8 mouse cellular contexts compared by ENCODE assay signal in genomic region chr13:29854876-29855275, GRCm38 (mm10). TPM values are rescaled to one million over a fixed set of nuclear protein-coding genes. Genes with fewer than 3 reads are reported as not detected.
DNase-seq lines count a peak whose midpoint lies in the region; ATAC-seq and TF ChIP-seq lines count a peak whose summit lies in the region.

No protein-coding gene starts in this region.

- no peak for ATAC-seq in lung, embryonic 14.5 days (ENCODE audit: insufficient read depth)
- ATAC-seq in limb, embryonic 13.5 days (ENCODE audit: low FRiP score, low read depth) = 0 out of 2 replicates have a peak, but pooled peaks have one; percentile 4
- no peak for ATAC-seq in cerebellum, adult (ENCODE audit: insufficient number of reproducible peaks, low FRiP score, low TSS enrichment)

- no peaks in the 10 kb centered on the region for H3K27me3 ChIP-seq in lung, embryonic 14.5 days (ENCODE audit: insufficient read depth, low read length)
- H3K27me3 ChIP-seq in limb, embryonic 13.5 days = no peaks in the 10 kb centered on the region
- H3K27me3 ChIP-seq in small intestine, adult 2 months (ENCODE audit: control insufficient read depth, insufficient read depth, low read length) = no peaks in the 10 kb centered on the region

- no peak for DNase-seq in lung, embryonic 14.5 days
- no peak for DNase-seq in lung, postnatal 14 days
- DNase-seq in adrenal gland, postnatal 4 days (ENCODE audit: low spot score in 2 of 2) = no peak
- DNase-seq in urinary bladder, postnatal 10 days (ENCODE audit: low spot score) = no peak

- peak overlapping the region; percentile 79 for H3K4me3 ChIP-seq in lung, embryonic 14.5 days (ENCODE audit: low read depth, low read length)
- H3K4me3 ChIP-seq in embryonic fibroblast, embryonic 13.5 days (ENCODE audit: insufficient read depth, low read length) = peak overlapping the region; percentile 76
- H3K4me3 ChIP-seq in limb, embryonic 13.5 days = peak overlapping the region; percentile 81
- peak overlapping the region; percentile 98 for H3K4me3 ChIP-seq in small intestine, adult 2 months (ENCODE audit: low read depth, low read length)

- H3K9me3 ChIP-seq in lung, embryonic 14.5 days (ENCODE audit: low read depth, low read length) = no peaks in the 10 kb centered on the region
- no peaks in the 10 kb centered on the region for H3K9me3 ChIP-seq in limb, embryonic 13.5 days

- TF ChIP-seq CTCF in lung, embryonic 14.5 days (IDR thresholded peaks at IDR 0.05; ENCODE audit: low read depth) = no peak
- TF ChIP-seq CTCF in embryonic fibroblast, embryonic 13.5 days (IDR thresholded peaks at IDR 0.05; ENCODE audit: borderline replicate concordance, insufficient read depth, low read length) = no peak
- TF ChIP-seq CTCF in small intestine, adult 2 months (IDR thresholded peaks at IDR 0.05; ENCODE audit: extremely low read depth, insufficient read length, insufficient replicate concordance, low read depth, low read length) = no peak

- H3K9ac ChIP-seq in lung, embryonic 14.5 days = peak overlapping the region; percentile 76
- peak overlapping the region; percentile 83 for H3K9ac ChIP-seq in limb, embryonic 13.5 days

- H3K4me2 ChIP-seq in lung, embryonic 14.5 days = peak overlapping the region; percentile 60
- H3K4me2 ChIP-seq in limb, embryonic 13.5 days (replicated peaks) = peak overlapping the region; percentile 60

- no peak for TF ChIP-seq POLR2A in embryonic fibroblast, embryonic 13.5 days (IDR thresholded peaks at IDR 0.05; ENCODE audit: low read depth, low read length)
- no peak for TF ChIP-seq POLR2A in small intestine, adult 2 months (IDR thresholded peaks at IDR 0.05; ENCODE audit: low read depth, low read length)

- peaks cover 11% of the 10 kb centered on the region; the same call in 1 of the 2 replicates for H3K36me3 ChIP-seq in lung, embryonic 14.5 days (ENCODE audit: insufficient read depth)
- peaks cover 19% of the 10 kb centered on the region for H3K36me3 ChIP-seq in limb, embryonic 13.5 days
- H3K36me3 ChIP-seq in small intestine, adult 2 months (ENCODE audit: control insufficient read depth, insufficient read depth, low read length) = peaks cover 1% of the 10 kb centered on the region

- H3K27ac ChIP-seq in lung, embryonic 14.5 days (ENCODE audit: low read depth) = peak overlapping the region; percentile 94
- 0 out of 2 replicates have a peak overlapping the region, but pooled peaks have one; percentile 57 for H3K27ac ChIP-seq in embryonic fibroblast, embryonic 13.5 days (ENCODE audit: insufficient read depth, low read length)
- peak overlapping the region; percentile 86 for H3K27ac ChIP-seq in limb, embryonic 13.5 days
- peak overlapping the region; percentile 70 for H3K27ac ChIP-seq in small intestine, adult 2 months (ENCODE audit: insufficient read depth, low read depth, low read length)

- H3K4me1 ChIP-seq in lung, embryonic 14.5 days (ENCODE audit: insufficient read depth) = no peaks in the 10 kb centered on the region
- H3K4me1 ChIP-seq in embryonic fibroblast, embryonic 13.5 days (ENCODE audit: control insufficient read depth, insufficient read depth, low read length) = peaks cover 5% of the 10 kb centered on the region; the same call in 1 of the 2 replicates
- peaks cover 15% of the 10 kb centered on the region for H3K4me1 ChIP-seq in limb, embryonic 13.5 days
- no peaks in the 10 kb centered on the region for H3K4me1 ChIP-seq in small intestine, adult 2 months (ENCODE audit: control insufficient read depth, insufficient read depth, insufficient read length, low read length)

- 3% methylated on average over 5 of the region's 5 CpGs for WGBS in lung, embryonic 14.5 days
- 2% methylated on average over 5 of the region's 5 CpGs for WGBS in limb, embryonic 13.5 days
- WGBS in small intestine, adult 2 months = under 1% methylated on average over 5 of the region's 5 CpGs

RNA-seq across cellular contexts. Expression of gene Cdkal1, which starts 0.6 kb away (rescaled TPM):
- 35.4 and 38.9 TPM in 2 replicates for polyA plus RNA-seq in lung, embryonic 14.5 days (2014; fragmentation: Nextera tagmentation; extraction: Ambion mirVana)
- polyA plus RNA-seq in embryonic fibroblast, embryonic 13.5 days (2011; ENCODE audit: insufficient read length, low read depth, missing spikeins) = 20.0 and 25.0 TPM in 2 replicates
- 37.9 and 38.1 TPM in 2 replicates for polyA plus RNA-seq in limb, embryonic 13.5 days (2015; fragmentation: Nextera tagmentation; extraction: Ambion mirVana)
- polyA plus RNA-seq in small intestine, adult 2 months (2012; rRNA removed) = 0.39 and 0.55 TPM in 2 replicates
- 10 to 100 TPM; 31.9 to 34.3 TPM for total RNA-seq in adrenal gland, postnatal 4 days (2021)

Comparison
In these comparisons a context has a peak if more than half of its experiments do, and no peak if none do; other contexts are left out.
1. RNA of gene Cdkal1, which starts 0.6 kb away (polyA plus RNA-seq): 37.9 to 38.1 TPM in limb, embryonic 13.5 days, 35.4 to 38.9 TPM in lung, embryonic 14.5 days and 20.0 to 25.0 TPM in embryonic fibroblast, embryonic 13.5 days; 0.39 to 0.55 TPM in small intestine, adult 2 months; every median in the first group is over 10 times any median in the second.
2. Peak in every context shown above with its lines, with median percentiles within 50 percentile points of each other: H3K27ac ChIP-seq and H3K4me3 ChIP-seq.